Mouse (Mus musculus) megakaryocyte, embryonic 14.5 days (primary cell): Measurements from ENCODE around the gene Dtx3l.

Experiments used
- FLI1 ChIP-seq: IDR thresholded peaks from 2 replicates; pipeline ENCODE4 v1.6.1; 2012; ENCODE audit warnings: low read length, inconsistent platforms, mixed read lengths
- GATA1 ChIP-seq: IDR thresholded peaks from 3 replicates; pipeline ENCODE4 v1.6.1; 2012; ENCODE audit warnings: mixed read lengths, low read length, inconsistent platforms, borderline replicate concordance

DNA sequence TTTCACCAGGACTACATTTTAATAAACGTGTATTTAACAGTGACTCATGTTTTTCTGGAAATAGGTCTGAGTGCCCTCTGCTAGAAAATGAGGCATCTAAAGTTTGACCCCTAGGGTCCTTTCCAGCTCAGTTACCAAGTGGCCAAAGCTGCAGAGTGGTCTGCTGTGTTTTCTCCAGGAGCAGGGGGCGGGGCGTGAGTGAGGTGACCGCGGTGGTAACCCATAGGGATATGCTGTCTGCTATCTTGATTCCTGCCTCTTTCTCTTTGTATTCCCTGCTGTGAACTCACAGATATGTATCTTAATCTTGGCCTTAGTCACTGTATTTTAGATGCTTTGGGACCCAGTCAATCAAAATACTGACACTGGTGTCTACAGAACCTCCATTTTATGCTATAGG, 14.6 kb downstream of the Dtx3l start:
- no peak for TF ChIP-seq GATA1
- no peak for TF ChIP-seq FLI1
